Mouse (Mus musculus) urinary bladder, postnatal 4 days (tissue): Measurements from ENCODE around the gene Gzmm.
"Not testable (repeated sequence)": the region's sequence is repeated elsewhere in the genome, so short reads cannot be mapped to it uniquely, and the experiment has no call there.

Experiments used
- DNase-seq, 2 experiments: peaks; one replicate each; pipeline ENCODE4 v3.0.0; 2021 to 2022; ENCODE audit warnings: low spot score in 2 of 2

The Gzmm gene

GRCm38 (mm10) chr10:79701443-79702129 lies 12.8 kb downstream of the Gzmm start:
- DNase-seq: no peak

GRCm38 (mm10) chr10:79702970-79703369 lies 14.2 kb downstream of the Gzmm start:
- DNase-seq: not testable (repeated sequence)

- no peak for DNase-seq
These were observed 14.7 kb downstream of the Gzmm start for GRCm38 (mm10) chr10:79703541-79703940.

GRCm38 (mm10) chr10:79704065-79704969 lies 15.5 kb downstream of the Gzmm start, which contains the start of gene Bsg:
Bsg (plus strand) TSS chr10:79704491.
- peak; percentile 98 to 99 for DNase-seq

GRCm38 (mm10) chr10:79704970-79705360 lies 16.1 kb downstream of the Gzmm start:
- no peak for DNase-seq

GRCm38 (mm10) chr10:79705951-79706350 lies 17.1 kb downstream of the Gzmm start:
- no peak for DNase-seq

GRCm38 (mm10) chr10:79706406-79707094 lies 17.7 kb downstream of the Gzmm start:
- no peak for DNase-seq

GRCm38 (mm10) chr10:79707162-79707561 lies 18.3 kb downstream of the Gzmm start:
- DNase-seq: no peak

GRCm38 (mm10) chr10:79707759-79708158 lies 18.9 kb downstream of the Gzmm start:
- no peak for DNase-seq

GRCm38 (mm10) chr10:79708668-79709067 lies 19.8 kb downstream of the Gzmm start:
- no peak for DNase-seq

GRCm38 (mm10) chr10:79709307-79709706 lies 20.5 kb downstream of the Gzmm start:
- DNase-seq: no peak

GRCm38 (mm10) chr10:79712029-79712428 lies 23.2 kb downstream of the Gzmm start:
- no peak for DNase-seq

GRCm38 (mm10) chr10:79712499-79713126 lies 23.8 kb downstream of the Gzmm start:
- DNase-seq: peak; percentile 69 to 86

GRCm38 (mm10) chr10:79713163-79713562 lies 24.3 kb downstream of the Gzmm start:
- DNase-seq: no peak

GRCm38 (mm10) chr10:79714996-79715395 lies 26.2 kb downstream of the Gzmm start:
- no peak for DNase-seq

GRCm38 (mm10) chr10:79716254-79716987 lies 27.6 kb downstream of the Gzmm start, which contains the start of gene Hcn2:
Hcn2 (plus strand) TSS chr10:79716634.
- DNase-seq: no peak

- no peak for DNase-seq
These were observed 28.2 kb downstream of the Gzmm start for GRCm38 (mm10) chr10:79716988-79717355.

- DNase-seq: peak in 1 of 2 experiments; percentile 80
These were observed 29.0 kb downstream of the Gzmm start for GRCm38 (mm10) chr10:79717640-79718357.

GRCm38 (mm10) chr10:79721089-79721488 lies 32.3 kb downstream of the Gzmm start:
- no peak for DNase-seq

GRCm38 (mm10) chr10:79723047-79723446 lies 34.2 kb downstream of the Gzmm start:
- DNase-seq: no peak
